Mouse (Mus musculus) CH12F3 (cell line): Measurements from ENCODE around the gene Fdps.

Source experiments
- in situ Hi-C: fragments of 300-500 bp; cut with MboI; formaldehyde crosslinking; loops from 2 replicates; pipeline ENCODE4 v1.14.3; 2020; ENCODE audit warnings: low sequenced_read_pairs

The Fdps gene

GRCm38 (mm10) chr3:89101812-89102494, at the start of gene Fdps:
Gene Fdps, minus strand, starts transcription at chr3:89101959.
- in situ Hi-C loops, result no loop called here

- in situ Hi-C loops, result no loop called here
Observed at GRCm38 (mm10) chr3:89148567-89148966, 46.8 kb upstream of the Fdps start.

GRCm38 (mm10) chr3:89147979-89148311, 46.2 kb upstream of the Fdps start:
- in situ Hi-C loops, result no loop called here

GRCm38 (mm10) chr3:89147101-89147978, 45.6 kb upstream of the Fdps start:
- in situ Hi-C loops, result no loop called here

GRCm38 (mm10) chr3:89145566-89145965, 43.8 kb upstream of the Fdps start:
- in situ Hi-C loops, result no loop called here

- in situ Hi-C loops, result no loop called here
Observed at GRCm38 (mm10) chr3:89144821-89145220, 43.1 kb upstream of the Fdps start.

- in situ Hi-C loops, result no loop called here
Observed at GRCm38 (mm10) chr3:89136365-89136764, 34.6 kb upstream of the Fdps start.

- in situ Hi-C loops, result no loop called here
Observed at GRCm38 (mm10) chr3:89135958-89136357, 34.2 kb upstream of the Fdps start, which contains the start of gene Pklr. Gene Pklr, plus strand, starts transcription at chr3:89136142.

GRCm38 (mm10) chr3:89133752-89134151, 32.0 kb upstream of the Fdps start:
- in situ Hi-C loops, result no loop called here

- in situ Hi-C loops, result no loop called here
Observed at GRCm38 (mm10) chr3:89133063-89133450, 31.3 kb upstream of the Fdps start.

- in situ Hi-C loops, result no loop called here
Observed at GRCm38 (mm10) chr3:89132285-89133062, 30.7 kb upstream of the Fdps start.

- in situ Hi-C loops, result no loop called here
Observed at GRCm38 (mm10) chr3:89131816-89132215, 30.1 kb upstream of the Fdps start.

- in situ Hi-C loops, result no loop called here
Observed at GRCm38 (mm10) chr3:89129908-89130307, 28.1 kb upstream of the Fdps start.

GRCm38 (mm10) chr3:89125981-89126380, 24.2 kb upstream of the Fdps start:
- in situ Hi-C loops, result no loop called here

GRCm38 (mm10) chr3:89124241-89124640, 22.5 kb upstream of the Fdps start:
- in situ Hi-C loops, result no loop called here

GRCm38 (mm10) chr3:89123313-89123712, 21.6 kb upstream of the Fdps start:
- in situ Hi-C loops, result no loop called here

GRCm38 (mm10) chr3:89115522-89115921, 13.8 kb upstream of the Fdps start:
- in situ Hi-C loops, result no loop called here

- in situ Hi-C loops, result no loop called here
Observed at GRCm38 (mm10) chr3:89113058-89113457, 11.3 kb upstream of the Fdps start.

- in situ Hi-C loops, result no loop called here
Observed at GRCm38 (mm10) chr3:89108146-89108545, 6.4 kb upstream of the Fdps start.

GRCm38 (mm10) chr3:89107545-89107944, 5.8 kb upstream of the Fdps start:
- in situ Hi-C loops, result no loop called here

- in situ Hi-C loops, result no loop called here
Observed at GRCm38 (mm10) chr3:89106881-89107280, 5.1 kb upstream of the Fdps start.

GRCm38 (mm10) chr3:89103291-89103595, 1.5 kb upstream of the Fdps start:
- in situ Hi-C loops, result no loop called here
